Mouse (Mus musculus) forebrain, embryonic 14.5 days (tissue): ENCODE measurements around the gene Sdhb. TPM values are rescaled to one million over a fixed set of nuclear protein-coding genes. Genes with fewer than 3 reads are reported as not detected.

Source experiments
- ATAC-seq: fragments of 200-750 bp; cut with Nextera tagmentation; 2 replicates; pipeline ENCODE4 v1.8.0; 2017; ENCODE audit warnings: mild to moderate bottlenecking, moderate library complexity
- DNase-seq: peaks from one replicate; pipeline ENCODE4 v3.0.0-alpha.2; 2015; ENCODE audit warnings: low spot score
- H3K27ac ChIP-seq: fragments of 300-500 bp; sonication (generic); 2 replicates; pipeline ENCODE4 v1.5.1; 2014; ENCODE audit warnings: low read depth, mild to moderate bottlenecking, control low read depth, low read length, moderate library complexity
- H3K27me3 ChIP-seq: fragments of 300-500 bp; sonication (generic); replicated peaks from 2 replicates; pipeline ENCODE4 v1.6.1; 2014; ENCODE audit warnings: low read length, control low read depth, mixed read lengths; ENCODE audit not compliant: control insufficient read depth, insufficient read depth
- H3K36me3 ChIP-seq: fragments of 300-500 bp; sonication (generic); 2 replicates; pipeline ENCODE4 v1.6.1; 2014; ENCODE audit warnings: low read length, control low read depth; ENCODE audit not compliant: control insufficient read depth, insufficient read depth
- H3K4me1 ChIP-seq: fragments of 300-500 bp; sonication (generic); 2 replicates; pipeline ENCODE4 v1.6.1; 2014; ENCODE audit warnings: antibody characterized with exemption, low read length, control low read depth; ENCODE audit not compliant: control insufficient read depth, insufficient read depth
- H3K4me2 ChIP-seq: fragments of 300-500 bp; sonication (generic); 2 replicates; pipeline ENCODE4 v1.6.1; 2014; ENCODE audit warnings: mild to moderate bottlenecking, control low read depth, low read length
- H3K4me3 ChIP-seq: fragments of 300-500 bp; sonication (generic); 2 replicates; pipeline ENCODE4 v1.5.1; 2014; ENCODE audit warnings: low read depth, low read length, control low read depth
- H3K9ac ChIP-seq: fragments of 300-500 bp; sonication (generic); 2 replicates; pipeline ENCODE4 v1.6.1; 2014; ENCODE audit warnings: mild to moderate bottlenecking, low read length, control low read depth, moderate library complexity
- H3K9me3 ChIP-seq: fragments of 300-500 bp; sonication (generic); replicated peaks from 2 replicates; pipeline ENCODE4 v1.6.1; 2016; ENCODE audit warnings: low read length, control low read depth, mixed read lengths; ENCODE audit not compliant: control insufficient read depth
- WGBS: fragments of 180-500 bp; shearing (Covaris S2); extraction: QIAGEN DNeasy Blood & Tissue Kit; methylation state at CpG from one replicate; pipeline ENCODE4 v1.1.7; 2014; 5-methylcytosine and 5-hydroxymethylcytosine counted together
- polyA plus RNA-seq: library from polyadenylated mRNA; unstranded; fragments of >200 nt; fragmentation: Nextera tagmentation; extraction: Ambion mirVana; gene quantifications from 2 replicates; pipeline ENCODE4 v1.2.1, GENCODE M21; 2014

The Sdhb gene
- polyA plus RNA-seq, 1 experiment from 2014 or later, result 541 TPM

DNA sequence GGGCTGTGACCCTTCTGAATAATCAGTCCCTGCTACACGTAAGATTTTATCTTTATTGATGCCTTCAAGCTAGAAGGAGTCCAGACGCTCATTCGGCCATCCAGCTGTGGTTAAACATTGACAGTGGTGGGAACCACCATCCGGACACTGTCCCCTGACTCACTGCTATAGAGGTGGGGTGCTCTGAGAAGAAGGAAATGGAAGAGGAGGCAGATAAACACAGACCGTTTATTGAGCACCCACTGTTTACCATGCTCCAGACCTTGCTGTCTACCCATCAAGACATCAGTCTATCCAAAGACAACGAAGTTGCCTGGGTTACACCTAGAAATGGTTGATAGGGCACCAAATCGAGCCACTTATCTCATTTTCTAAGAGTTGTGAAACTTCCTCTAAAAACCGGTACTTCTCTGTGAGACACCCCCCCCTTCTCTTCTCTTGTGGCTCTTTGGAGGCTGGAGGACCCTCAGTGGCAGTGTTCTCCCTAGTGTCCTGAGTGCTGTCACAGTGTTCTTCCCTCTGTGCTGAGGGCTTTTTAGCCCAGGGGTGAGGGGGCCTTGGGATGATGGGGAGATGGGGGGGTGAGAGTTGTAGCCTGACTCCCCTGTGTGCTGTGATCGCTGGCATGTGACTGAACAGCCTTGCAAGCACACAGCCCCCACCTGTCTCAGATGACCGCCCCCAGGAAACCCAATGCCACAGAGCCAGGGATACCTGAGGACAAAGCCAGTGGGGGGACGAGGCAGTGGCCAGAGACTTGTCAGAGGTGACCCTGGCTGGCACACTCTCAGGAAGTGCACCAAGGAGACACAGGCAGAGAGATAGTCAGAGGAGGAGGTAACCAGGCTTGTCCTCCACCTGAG, 40.8 kb upstream of the Sdhb start:
- Histone ChIP-seq H3K9ac (no peak overlapping the region), H3K36me3 (no peaks in the 10 kb centered on the region), H3K4me3 (no peak overlapping the region), H3K4me1 (no peaks in the 10 kb centered on the region), H3K4me2 (no peak overlapping the region), H3K27me3 (no peaks in the 10 kb centered on the region), H3K9me3 (no peaks in the 10 kb centered on the region), H3K27ac (no peak overlapping the region)
- DNase-seq, result no peak
- 80% methylated on average over 11 of the region's 11 CpGs for WGBS
- ATAC-seq, result no peak

DNA sequence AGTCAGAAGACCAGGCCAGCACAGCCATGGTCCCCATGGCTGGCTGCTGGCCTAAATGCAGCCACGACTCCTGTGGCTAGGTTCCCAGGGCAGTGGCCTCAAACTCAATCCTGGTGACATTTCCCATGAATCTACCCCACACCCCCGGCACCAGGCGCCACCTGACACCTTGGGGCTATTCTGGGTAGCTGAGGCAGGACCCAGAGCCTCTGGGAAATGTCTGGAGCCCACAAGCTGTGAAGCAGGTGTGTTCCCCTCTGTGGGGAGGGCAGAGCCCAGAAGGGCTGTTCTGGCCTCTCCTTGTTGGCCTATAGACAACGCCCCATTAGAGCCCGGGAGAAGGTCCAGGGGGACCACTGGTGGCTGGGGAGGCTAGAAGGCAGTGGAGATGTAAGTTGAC, 38.5 kb upstream of the Sdhb start:
- no peaks in the 10 kb centered on the region for H3K27me3 ChIP-seq
- H3K9me3 ChIP-seq, result no peaks in the 10 kb centered on the region
- no peak overlapping the region for H3K4me3 ChIP-seq
- H3K36me3 ChIP-seq, result no peaks in the 10 kb centered on the region
- H3K4me1 ChIP-seq, result no peaks in the 10 kb centered on the region
- 86% methylated on average over 5 of the region's 5 CpGs for WGBS
- H3K9ac ChIP-seq, result no peak overlapping the region
- no peak overlapping the region for H3K27ac ChIP-seq
- no peak overlapping the region for H3K4me2 ChIP-seq
- no peak for DNase-seq
- no peak for ATAC-seq

DNA sequence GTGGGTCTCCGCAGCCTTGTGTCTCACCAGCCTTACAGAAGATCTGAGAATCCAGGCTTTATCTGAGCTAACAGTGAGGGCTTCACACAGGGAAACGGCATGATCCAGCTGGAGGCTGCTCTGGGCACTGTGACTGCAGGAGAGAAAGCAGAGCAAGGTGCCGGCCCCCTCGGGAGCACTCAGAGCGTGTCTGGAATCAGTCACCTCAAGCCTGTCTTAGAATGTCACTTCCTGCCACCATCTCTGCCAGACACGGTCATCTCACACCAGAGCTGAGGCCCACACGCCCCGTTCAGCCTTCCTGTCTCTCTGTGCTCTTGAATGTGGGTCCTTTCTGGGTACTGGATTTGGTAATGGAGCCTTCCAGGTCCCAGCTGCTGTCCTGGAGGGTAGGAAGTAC, 35.4 kb upstream of the Sdhb start:
- Histone ChIP-seq H3K9ac (no peak overlapping the region), H3K27me3 (no peaks in the 10 kb centered on the region), H3K4me2 (no peak overlapping the region), H3K4me3 (no peak overlapping the region), H3K9me3 (no peaks in the 10 kb centered on the region), H3K4me1 (no peaks in the 10 kb centered on the region), H3K27ac (no peak overlapping the region), H3K36me3 (no peaks in the 10 kb centered on the region)
- DNase-seq (no peak), ATAC-seq (no peak)
- 84% methylated on average over 8 of the region's 8 CpGs for WGBS

DNA sequence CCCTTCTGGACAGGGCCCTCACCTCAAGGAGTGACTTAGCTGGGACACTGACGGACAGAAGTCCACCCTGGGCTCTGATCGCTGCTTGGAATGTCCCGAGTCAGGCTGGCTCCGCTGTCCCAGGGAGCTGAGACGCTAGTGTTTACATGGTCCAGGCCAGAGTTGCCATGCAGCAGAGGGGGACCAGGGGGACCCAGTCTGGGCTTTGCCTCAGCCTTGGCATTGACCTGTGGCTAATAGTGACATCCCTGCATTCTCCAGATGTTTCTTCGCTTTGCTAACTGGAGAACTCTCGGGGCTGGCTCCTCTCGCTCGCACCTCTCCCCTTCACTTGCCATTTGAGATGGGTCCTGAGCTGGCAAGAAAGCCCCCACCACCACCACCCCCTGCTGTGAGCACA, 32.7 kb upstream of the Sdhb start:
- H3K4me3 ChIP-seq, result no peak overlapping the region
- WGBS, result 94% methylated on average over 9 of the region's 9 CpGs
- ATAC-seq, result no peak

DNA sequence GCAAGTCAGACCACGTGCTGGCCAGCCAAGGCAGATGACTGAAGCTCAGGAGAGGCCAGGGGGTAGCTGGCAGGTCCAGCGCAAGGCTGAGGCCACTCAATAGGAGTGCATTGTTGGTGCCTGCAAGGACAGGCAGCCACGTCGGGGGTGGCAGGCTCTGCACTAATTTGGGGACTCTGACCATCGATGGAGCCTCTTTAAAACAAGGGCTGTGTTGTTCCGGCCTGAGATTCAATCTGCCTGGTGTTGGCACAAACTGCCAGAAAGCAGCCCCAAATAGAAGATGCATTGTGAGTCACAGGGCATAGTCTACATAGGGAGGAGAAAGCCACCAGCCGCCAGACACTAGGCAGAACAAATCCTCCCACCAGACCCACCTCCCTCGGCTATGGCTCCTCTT, 31.3 kb upstream of the Sdhb start:
- ATAC-seq (no peak), DNase-seq (peak; percentile 19)
- Histone ChIP-seq H3K9ac (no peak overlapping the region), H3K27ac (no peak overlapping the region; the same call in 1 of the 2 replicates), H3K36me3 (no peaks in the 10 kb centered on the region), H3K4me2 (no peak overlapping the region), H3K4me1 (no peaks in the 10 kb centered on the region), H3K27me3 (no peaks in the 10 kb centered on the region), H3K9me3 (no peaks in the 10 kb centered on the region), H3K4me3 (no peak overlapping the region)
- WGBS, result 41% methylated on average over 8 of the region's 8 CpGs

More for the DNA sequence above, 32.7 kb upstream of the Sdhb start:
- no peaks in the 10 kb centered on the region for H3K27me3 ChIP-seq
- no peak overlapping the region for H3K9ac ChIP-seq
- DNase-seq, result no peak
- H3K9me3 ChIP-seq, result no peaks in the 10 kb centered on the region
- no peaks in the 10 kb centered on the region for H3K4me1 ChIP-seq
- no peak overlapping the region for H3K27ac ChIP-seq
- no peak overlapping the region for H3K4me2 ChIP-seq
- no peaks in the 10 kb centered on the region for H3K36me3 ChIP-seq

DNA sequence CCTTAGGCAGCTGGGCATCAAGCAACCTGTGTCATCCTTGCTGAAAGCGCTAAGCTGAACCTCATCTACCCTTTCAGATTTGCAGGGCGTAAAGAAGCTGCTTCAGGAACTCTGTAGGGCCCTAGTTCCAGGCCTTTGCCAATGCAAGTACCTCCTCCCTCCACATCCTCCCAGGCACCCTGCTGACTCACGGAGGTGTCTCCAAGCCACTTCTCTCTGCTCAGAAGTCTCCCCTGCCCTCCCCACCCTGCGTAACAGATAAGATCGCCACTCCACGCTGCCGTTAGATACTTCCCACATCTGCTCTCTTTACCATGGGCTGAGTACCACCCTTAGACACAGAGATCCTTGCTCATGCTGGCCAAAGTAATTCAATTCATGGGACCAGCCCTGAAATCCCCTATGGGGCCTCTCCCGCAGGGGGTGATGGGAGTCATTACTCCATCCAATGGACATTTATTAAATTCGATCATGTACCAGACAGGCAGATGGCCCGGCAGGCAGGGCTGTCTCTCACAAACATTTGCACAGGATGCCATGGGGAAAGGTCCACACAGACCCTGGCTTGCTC, 30.0 kb upstream of the Sdhb start:
- DNase-seq (no peak), ATAC-seq (no peak)
- no peak overlapping the region for H3K9ac ChIP-seq
- no peaks in the 10 kb centered on the region for H3K9me3 ChIP-seq
- no peak overlapping the region for H3K4me2 ChIP-seq
- H3K27ac ChIP-seq, result no peak overlapping the region
- WGBS, result 79% methylated on average over 10 of the region's 10 CpGs
- no peaks in the 10 kb centered on the region for H3K36me3 ChIP-seq
- no peaks in the 10 kb centered on the region for H3K27me3 ChIP-seq
- H3K4me3 ChIP-seq, result no peak overlapping the region
- no peaks in the 10 kb centered on the region for H3K4me1 ChIP-seq

DNA sequence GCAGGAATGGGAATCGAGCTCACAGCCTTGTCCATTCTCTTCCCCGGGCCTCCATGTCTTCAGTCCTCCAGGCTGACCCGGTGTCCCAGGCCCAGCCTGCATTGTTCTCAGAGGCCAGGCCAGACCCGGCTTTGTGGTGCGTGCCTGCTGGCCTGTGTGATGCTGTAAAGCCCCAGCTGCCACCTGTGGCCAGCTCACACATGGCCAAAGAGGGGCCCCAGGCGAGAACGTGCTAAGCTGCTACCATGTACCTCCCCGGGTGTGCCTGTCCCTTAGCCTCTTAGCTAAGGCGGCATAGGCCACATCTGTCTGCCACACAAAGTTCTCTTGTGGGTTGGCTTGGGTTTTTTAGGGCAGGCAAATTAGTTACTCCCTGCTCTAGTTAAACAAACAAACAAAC, 25.4 kb upstream of the Sdhb start:
- Histone ChIP-seq H3K9me3 (0 out of 2 replicates have a peak, but pooled peaks cover 5% of the 10 kb centered on the region), H3K4me2 (no peak overlapping the region), H3K4me3 (no peak overlapping the region), H3K27ac (no peak overlapping the region), H3K4me1 (no peaks in the 10 kb centered on the region), H3K36me3 (no peaks in the 10 kb centered on the region), H3K27me3 (no peaks in the 10 kb centered on the region), H3K9ac (no peak overlapping the region)
- DNase-seq, result no peak
- ATAC-seq, result no peak
- 64% methylated on average over 9 of the region's 9 CpGs for whole genome bisulfite sequencing

DNA sequence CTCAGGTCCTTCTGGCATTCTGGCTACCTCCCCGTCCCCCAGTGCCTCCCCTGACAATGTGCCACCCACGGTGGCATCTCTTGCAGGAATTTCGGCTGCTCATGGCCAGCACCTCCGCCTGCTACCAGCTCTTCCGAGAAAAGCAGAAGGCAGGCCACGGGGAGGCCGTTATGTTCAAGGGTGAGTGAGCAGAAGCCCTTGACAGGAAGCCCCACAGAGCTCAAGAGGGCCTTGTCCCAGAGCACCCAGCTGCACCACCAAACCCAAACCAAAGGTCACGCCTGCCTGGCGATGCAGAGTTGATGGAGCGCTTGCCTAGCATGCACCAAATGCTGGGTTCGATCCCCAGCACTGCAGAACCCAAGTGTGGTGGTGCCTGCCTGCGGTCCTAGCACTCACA, 16.6 kb upstream of the Sdhb start:
- no peaks in the 10 kb centered on the region for H3K27me3 ChIP-seq
- no peak overlapping the region for H3K4me3 ChIP-seq
- no peaks in the 10 kb centered on the region for H3K36me3 ChIP-seq
- 90% methylated on average over 12 of the region's 12 CpGs for WGBS
- no peak for DNase-seq
- no peak overlapping the region for H3K4me2 ChIP-seq
- ATAC-seq, result no peak
- H3K27ac ChIP-seq, result no peak overlapping the region
- H3K9me3 ChIP-seq, result no peaks in the 10 kb centered on the region
- no peaks in the 10 kb centered on the region for H3K4me1 ChIP-seq
- no peak overlapping the region for H3K9ac ChIP-seq

DNA sequence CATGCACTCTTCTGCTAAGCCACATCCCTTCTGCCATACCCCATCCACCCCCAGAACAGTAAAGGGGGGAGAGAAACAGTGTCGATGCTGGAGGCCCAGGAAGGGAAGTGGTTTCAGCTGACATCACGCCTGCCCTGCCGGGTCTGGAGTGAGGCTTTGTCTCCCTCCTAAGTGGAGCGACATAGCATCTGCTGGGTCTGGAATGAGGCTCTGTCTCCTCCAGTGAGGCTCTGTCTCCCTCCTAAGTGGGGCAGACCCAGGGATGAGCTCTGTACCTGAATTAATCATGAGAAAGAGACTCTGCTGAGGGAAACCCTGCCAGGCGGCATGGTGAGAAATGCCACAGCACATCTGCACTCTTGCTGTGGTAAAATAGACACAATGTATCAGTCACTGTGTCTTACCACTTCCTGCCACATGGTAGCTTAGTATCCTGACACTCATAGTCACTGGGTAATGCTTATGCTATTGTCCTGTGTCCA, 16.0 kb upstream of the Sdhb start:
- H3K27me3 ChIP-seq, result no peaks in the 10 kb centered on the region
- no peak overlapping the region for H3K27ac ChIP-seq
- no peak overlapping the region for H3K4me2 ChIP-seq
- DNase-seq (no peak), ATAC-seq (no peak)
- no peak overlapping the region for H3K4me3 ChIP-seq
- no peak overlapping the region for H3K9ac ChIP-seq
- no peaks in the 10 kb centered on the region for H3K36me3 ChIP-seq
- no peaks in the 10 kb centered on the region for H3K4me1 ChIP-seq
- WGBS, result 75% methylated on average over 5 of the region's 5 CpGs
- no peaks in the 10 kb centered on the region for H3K9me3 ChIP-seq
